Mouse (Mus musculus): Measurements from ENCODE around the gene Anxa11. TPM values are rescaled to one million over a fixed set of nuclear protein-coding genes. Genes with fewer than 3 reads are reported as not detected.

Anxa11 gene
- polyA plus RNA-seq, 1 experiment from 2014 or later, result 65.8 TPM

DNA sequence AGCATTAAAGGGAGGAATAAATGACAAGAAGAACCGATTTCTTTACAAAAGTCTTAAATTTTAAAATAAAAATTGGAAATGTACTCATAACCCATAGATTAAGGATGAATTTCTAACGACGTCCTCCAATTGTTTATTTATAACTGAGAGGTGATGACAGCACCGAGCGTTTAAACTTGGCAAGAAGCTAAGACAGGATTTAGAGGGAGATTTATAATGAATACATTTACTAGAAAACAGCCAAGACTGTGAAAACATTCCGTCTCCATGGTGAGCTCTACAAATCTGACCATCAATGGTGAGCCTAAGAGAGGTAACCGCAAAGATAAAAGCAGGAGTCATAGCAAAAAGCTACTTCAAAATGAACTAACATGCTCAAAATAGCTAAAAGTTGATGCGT, 3.5 kb upstream of the Anxa11 start:
- peaks cover 10% of the 10 kb centered on the region for H3K4me1 ChIP-seq (ENCODE audit: insufficient read depth, low read length)
- H3K9ac ChIP-seq (replicated peaks; ENCODE audit: low read length), result no peak overlapping the region
- 61% methylated on average over 8 of the region's 8 CpGs for WGBS
- no peak for ATAC-seq (ENCODE audit: low FRiP score, low TSS enrichment)
- no peaks in the 10 kb centered on the region for H3K27me3 ChIP-seq (ENCODE audit: insufficient read depth, low read length)
- no peaks in the 10 kb centered on the region for H3K9me3 ChIP-seq (ENCODE audit: low read length)
- H3K4me2 ChIP-seq (replicated peaks; ENCODE audit: low read depth, low read length), result no peak overlapping the region
- no peaks in the 10 kb centered on the region for H3K36me3 ChIP-seq (ENCODE audit: insufficient read depth, low read length)
- H3K4me3 ChIP-seq (ENCODE audit: low read length), result no peak overlapping the region
- no peak overlapping the region for H3K27ac ChIP-seq (ENCODE audit: low read length)

DNA sequence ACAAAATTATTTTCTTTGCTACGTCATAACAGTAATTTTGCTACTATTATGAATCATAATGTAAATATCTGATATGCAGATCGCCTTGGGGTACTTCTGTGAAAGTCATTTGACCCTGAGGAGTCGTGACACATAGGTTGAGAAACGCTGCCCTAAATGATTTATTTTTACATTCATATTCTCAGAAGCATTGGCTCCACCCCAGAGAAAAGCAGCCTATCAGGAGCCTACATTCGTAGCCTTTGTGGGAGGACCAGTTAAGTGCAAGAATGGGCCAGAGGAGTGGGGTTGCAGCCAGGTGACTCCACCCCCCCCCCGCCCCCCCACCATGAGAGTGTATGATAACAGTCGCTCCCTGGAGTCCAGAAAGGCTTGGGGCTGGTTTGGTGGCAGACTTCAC, 2.2 kb upstream of the Anxa11 start:
- no peak overlapping the region for H3K4me3 ChIP-seq (ENCODE audit: low read length)
- no peaks in the 10 kb centered on the region for H3K27me3 ChIP-seq (ENCODE audit: insufficient read depth, low read length)
- H3K36me3 ChIP-seq (ENCODE audit: insufficient read depth, low read length), result no peaks in the 10 kb centered on the region
- ATAC-seq (ENCODE audit: low FRiP score, low TSS enrichment), result no peak
- H3K9me3 ChIP-seq (ENCODE audit: low read length), result no peaks in the 10 kb centered on the region
- H3K4me1 ChIP-seq (ENCODE audit: insufficient read depth, low read length), result peaks cover 10% of the 10 kb centered on the region
- no peak overlapping the region for H3K4me2 ChIP-seq (replicated peaks; ENCODE audit: low read depth, low read length)
- 69% methylated on average over 7 of the region's 7 CpGs for WGBS
- no peak overlapping the region for H3K27ac ChIP-seq (ENCODE audit: low read length)
- H3K9ac ChIP-seq (replicated peaks; ENCODE audit: low read length), result no peak overlapping the region

DNA sequence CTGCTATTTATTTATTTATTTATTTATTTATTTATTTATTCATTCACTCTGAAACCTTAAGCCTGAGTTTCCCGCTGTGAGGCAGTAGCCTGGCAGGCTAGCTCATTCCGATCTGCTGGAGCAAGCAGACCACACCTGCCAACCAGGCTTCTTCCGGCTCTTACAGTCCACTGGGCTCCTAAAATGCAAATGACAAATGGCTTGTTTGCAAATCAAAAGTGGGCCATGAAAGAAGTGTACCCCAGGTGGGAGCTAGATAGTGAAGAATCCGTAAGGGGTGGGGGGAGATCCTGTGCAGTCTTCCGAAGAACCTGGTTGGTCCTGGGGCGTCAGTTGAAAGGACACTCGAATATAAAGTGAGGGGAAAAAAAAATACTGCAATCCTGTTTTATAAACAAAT, 995 bp upstream of the Anxa11 start:
- H3K4me2 ChIP-seq (replicated peaks; ENCODE audit: low read depth, low read length), result no peak overlapping the region
- 0 out of 2 replicates have a peak, but pooled peaks have one; percentile 5 for ATAC-seq (ENCODE audit: low FRiP score, low TSS enrichment)
- H3K4me1 ChIP-seq (ENCODE audit: insufficient read depth, low read length), result peaks cover 10% of the 10 kb centered on the region
- no peaks in the 10 kb centered on the region for H3K27me3 ChIP-seq (ENCODE audit: insufficient read depth, low read length)
- no peaks in the 10 kb centered on the region for H3K36me3 ChIP-seq (ENCODE audit: insufficient read depth, low read length)
- no peak overlapping the region for H3K4me3 ChIP-seq (ENCODE audit: low read length)
- H3K9ac ChIP-seq (replicated peaks; ENCODE audit: low read length), result no peak overlapping the region
- no peaks in the 10 kb centered on the region for H3K9me3 ChIP-seq (ENCODE audit: low read length)
- 14% methylated on average over 7 of the region's 7 CpGs for WGBS
- H3K27ac ChIP-seq (ENCODE audit: low read length), result 0 out of 2 replicates have a peak overlapping the region, but pooled peaks have one; percentile 34

DNA sequence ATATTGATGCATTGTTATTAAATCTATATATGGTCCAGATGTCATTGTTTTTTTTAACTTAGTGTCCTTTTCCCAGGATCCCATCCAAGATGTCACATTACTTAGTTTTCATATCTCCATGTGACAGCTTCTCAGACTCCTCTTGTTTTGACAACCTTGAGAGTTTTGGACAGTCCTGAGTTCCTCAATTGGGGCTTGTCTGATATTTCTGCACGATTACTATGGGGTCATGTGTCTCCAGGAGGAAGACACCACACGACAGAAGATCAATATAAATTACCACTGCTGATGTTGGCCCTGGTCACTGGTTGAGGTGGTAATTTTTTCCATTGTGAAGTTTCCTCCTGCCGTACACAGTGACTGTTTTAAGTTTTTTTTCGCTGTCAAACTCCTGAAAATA, 377 bp upstream of the Anxa11 start:
- Histone ChIP-seq H3K4me1 (ENCODE audit: insufficient read depth, low read length) (peaks cover 10% of the 10 kb centered on the region), H3K9ac (replicated peaks; ENCODE audit: low read length) (peak overlapping the region; percentile 82), H3K27me3 (ENCODE audit: insufficient read depth, low read length) (no peaks in the 10 kb centered on the region), H3K9me3 (ENCODE audit: low read length) (no peaks in the 10 kb centered on the region), H3K27ac (ENCODE audit: low read length) (no peak overlapping the region), H3K4me2 (replicated peaks; ENCODE audit: low read depth, low read length) (peak overlapping the region; percentile 97), H3K4me3 (ENCODE audit: low read length) (peak overlapping the region; percentile 83), H3K36me3 (ENCODE audit: insufficient read depth, low read length) (no peaks in the 10 kb centered on the region)
- WGBS, result 4% methylated on average over 4 of the region's 4 CpGs
- ATAC-seq (ENCODE audit: low FRiP score, low TSS enrichment), result peak; percentile 8; the same call in 1 of the 2 replicates

GRCm38 (mm10) chr14:25842688-25843003, 690 bp downstream of the Anxa11 start:
- H3K9ac ChIP-seq (replicated peaks; ENCODE audit: low read length), result peak overlapping the region; percentile 82
- no peaks in the 10 kb centered on the region for H3K27me3 ChIP-seq (ENCODE audit: insufficient read depth, low read length)
- H3K4me1 ChIP-seq (ENCODE audit: insufficient read depth, low read length), result peaks cover 18% of the 10 kb centered on the region
- 3% methylated on average over 12 of the region's 12 CpGs for WGBS
- H3K27ac ChIP-seq (ENCODE audit: low read length), result peak overlapping the region; percentile 78
- no peak for ATAC-seq (ENCODE audit: low FRiP score, low TSS enrichment)
- H3K36me3 ChIP-seq (ENCODE audit: insufficient read depth, low read length), result no peaks in the 10 kb centered on the region
- H3K4me3 ChIP-seq (ENCODE audit: low read length), result peak overlapping the region; percentile 83
- H3K4me2 ChIP-seq (replicated peaks; ENCODE audit: low read depth, low read length), result peak overlapping the region; percentile 97
- H3K9me3 ChIP-seq (ENCODE audit: low read length), result no peaks in the 10 kb centered on the region

- WGBS, result 86% methylated on average over 4 of the region's 4 CpGs
- no peaks in the 10 kb centered on the region for H3K27me3 ChIP-seq (ENCODE audit: insufficient read depth, low read length)
- H3K9me3 ChIP-seq (ENCODE audit: low read length), result no peaks in the 10 kb centered on the region
- no peak overlapping the region for H3K9ac ChIP-seq (replicated peaks; ENCODE audit: low read length)
- no peak overlapping the region for H3K4me3 ChIP-seq (ENCODE audit: low read length)
- no peaks in the 10 kb centered on the region for H3K36me3 ChIP-seq (ENCODE audit: insufficient read depth, low read length)
- peak overlapping the region; percentile 52 for H3K27ac ChIP-seq (ENCODE audit: low read length)
- no peak for ATAC-seq (ENCODE audit: low FRiP score, low TSS enrichment)
- no peak overlapping the region for H3K4me2 ChIP-seq (replicated peaks; ENCODE audit: low read depth, low read length)
- peaks cover 25% of the 10 kb centered on the region for H3K4me1 ChIP-seq (ENCODE audit: insufficient read depth, low read length)
Measured at GRCm38 (mm10) chr14:25844372-25844771, 2.4 kb downstream of the Anxa11 start.

DNA sequence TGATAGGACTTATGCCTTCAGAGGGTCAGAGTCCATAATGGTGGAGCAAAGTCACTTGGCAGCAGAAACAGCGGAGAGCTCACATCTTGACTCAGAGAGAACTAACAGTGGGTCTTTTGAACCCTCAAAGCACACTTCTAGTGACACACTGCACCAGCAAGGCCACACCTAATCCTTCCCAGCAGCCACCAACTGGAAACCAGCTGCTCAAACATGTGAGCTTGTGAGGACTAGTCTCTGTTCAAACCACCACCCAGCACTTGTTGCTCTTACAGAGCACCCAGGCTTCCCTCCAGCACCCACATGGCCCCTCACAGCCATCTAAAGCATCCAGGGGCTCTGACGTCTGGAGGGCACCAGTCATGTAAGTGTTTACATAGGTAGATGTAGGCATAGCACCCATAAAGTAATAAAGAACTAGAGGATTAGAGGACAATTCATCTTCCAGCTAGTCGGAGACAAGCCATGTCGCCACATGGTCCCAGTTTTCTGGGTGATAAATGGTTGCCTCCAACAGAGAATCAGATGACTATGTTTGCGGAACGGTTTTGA, 4.0 kb downstream of the Anxa11 start:
- Histone ChIP-seq H3K4me2 (replicated peaks; ENCODE audit: low read depth, low read length) (no peak overlapping the region), H3K9me3 (ENCODE audit: low read length) (no peaks in the 10 kb centered on the region), H3K9ac (replicated peaks; ENCODE audit: low read length) (no peak overlapping the region), H3K27ac (ENCODE audit: low read length) (0 out of 2 replicates have a peak overlapping the region, but pooled peaks have one; percentile 1), H3K4me3 (ENCODE audit: low read length) (no peak overlapping the region), H3K4me1 (ENCODE audit: insufficient read depth, low read length) (peaks cover 24% of the 10 kb centered on the region), H3K36me3 (ENCODE audit: insufficient read depth, low read length) (no peaks in the 10 kb centered on the region), H3K27me3 (ENCODE audit: insufficient read depth, low read length) (no peaks in the 10 kb centered on the region)
- ATAC-seq (ENCODE audit: low FRiP score, low TSS enrichment), result no peak
- WGBS, result 74% methylated on average over 6 of the region's 6 CpGs

DNA sequence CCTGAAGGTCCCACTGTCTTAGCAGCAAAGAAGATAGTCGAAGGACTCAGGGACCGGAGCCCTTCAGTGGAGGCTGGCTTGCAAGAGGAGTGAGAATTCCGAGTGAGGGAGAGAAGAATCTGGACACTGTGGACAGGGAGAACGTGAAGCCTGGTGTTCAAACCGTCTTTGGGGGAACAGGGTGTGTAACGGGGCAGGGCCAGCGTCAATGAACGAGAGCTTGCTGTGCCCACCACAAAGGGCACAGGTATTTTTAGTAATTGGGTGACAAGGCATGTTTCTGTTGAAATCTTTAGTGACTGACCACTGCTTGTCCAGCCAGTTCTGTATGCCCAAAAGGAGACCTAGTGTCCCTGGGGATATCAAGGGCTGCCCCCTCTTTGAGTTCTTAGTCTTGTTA, 4.6 kb downstream of the Anxa11 start:
- no peak for ATAC-seq (ENCODE audit: low FRiP score, low TSS enrichment)
- Histone ChIP-seq H3K4me2 (replicated peaks; ENCODE audit: low read depth, low read length) (no peak overlapping the region), H3K36me3 (ENCODE audit: insufficient read depth, low read length) (no peaks in the 10 kb centered on the region), H3K9ac (replicated peaks; ENCODE audit: low read length) (no peak overlapping the region), H3K27me3 (ENCODE audit: insufficient read depth, low read length) (no peaks in the 10 kb centered on the region), H3K4me3 (ENCODE audit: low read length) (no peak overlapping the region), H3K9me3 (ENCODE audit: low read length) (no peaks in the 10 kb centered on the region), H3K4me1 (ENCODE audit: insufficient read depth, low read length) (peaks cover 24% of the 10 kb centered on the region), H3K27ac (ENCODE audit: low read length) (no peak overlapping the region; the same call in 1 of the 2 replicates)
- WGBS, result 82% methylated on average over 8 of the region's 8 CpGs

- peak; percentile 49; the same call in 1 of the 2 replicates for ATAC-seq (ENCODE audit: low FRiP score, low TSS enrichment)
- H3K27me3 ChIP-seq (ENCODE audit: insufficient read depth, low read length), result no peaks in the 10 kb centered on the region
- peaks cover 25% of the 10 kb centered on the region for H3K4me1 ChIP-seq (ENCODE audit: insufficient read depth, low read length)
- H3K4me3 ChIP-seq (ENCODE audit: low read length), result no peak overlapping the region
- peak overlapping the region; percentile 17; the same call in 1 of the 2 replicates for H3K4me2 ChIP-seq (replicated peaks; ENCODE audit: low read depth, low read length)
- H3K9me3 ChIP-seq (ENCODE audit: low read length), result no peaks in the 10 kb centered on the region
- H3K36me3 ChIP-seq (ENCODE audit: insufficient read depth, low read length), result no peaks in the 10 kb centered on the region
- H3K27ac ChIP-seq (ENCODE audit: low read length), result peak overlapping the region; percentile 68; the same call in 1 of the 2 replicates
- H3K9ac ChIP-seq (replicated peaks; ENCODE audit: low read length), result no peak overlapping the region
- 7% methylated on average over 9 of the region's 9 CpGs for WGBS
Measured at GRCm38 (mm10) chr14:25847660-25848059, 5.7 kb downstream of the Anxa11 start.

- H3K9ac ChIP-seq (replicated peaks; ENCODE audit: low read length), result no peak overlapping the region
- peaks cover 30% of the 10 kb centered on the region for H3K4me1 ChIP-seq (ENCODE audit: insufficient read depth, low read length)
- no peak overlapping the region for H3K4me3 ChIP-seq (ENCODE audit: low read length)
- H3K27me3 ChIP-seq (ENCODE audit: insufficient read depth, low read length), result no peaks in the 10 kb centered on the region
- H3K27ac ChIP-seq (ENCODE audit: low read length), result peak overlapping the region; percentile 68; the same call in 1 of the 2 replicates
- H3K4me2 ChIP-seq (replicated peaks; ENCODE audit: low read depth, low read length), result no peak overlapping the region
- H3K36me3 ChIP-seq (ENCODE audit: insufficient read depth, low read length), result no peaks in the 10 kb centered on the region
- ATAC-seq (ENCODE audit: low FRiP score, low TSS enrichment), result peak; percentile 54; the same call in 1 of the 2 replicates
- WGBS, result 41% methylated on average over 6 of the region's 6 CpGs
- H3K9me3 ChIP-seq (ENCODE audit: low read length), result no peaks in the 10 kb centered on the region
Measured at GRCm38 (mm10) chr14:25848237-25848636, 6.3 kb downstream of the Anxa11 start.
